In genomic region chr5:142362894-142363293, GRCm38 (mm10) we compare ENCODE assay signal across 8 mouse cellular contexts. TPM values are rescaled to one million over a fixed set of nuclear protein-coding genes. Genes with fewer than 3 reads are reported as not detected.
A peak's percentile ranks its signal among the peaks of the same experiment; 100 is the strongest.
DNase-seq lines count a peak whose midpoint lies in the region; ATAC-seq and TF ChIP-seq lines count a peak whose summit lies in the region.

No protein-coding gene starts in this region.

- H3K27me3 ChIP-seq in Patski = no peaks in the 10 kb centered on the region

- in situ Hi-C loops in Patski (cut with MboI; ENCODE audit: low pct_unique_long_range_greater_than_20kb) = no loop called here

- CTCF ChIA-PET in Patski (lab: Charles Lee) = interaction anchor here (1.2 kb wide), 1 partner anchor 37 kb away, joined by 3 read pairs; no protein-coding TSS in a partner anchor

- peak; percentile 29 to 39 for DNase-seq in heart, postnatal 14 days
- DNase-seq in heart, adult 8-10 months (ENCODE audit: low spot score) = no peak
- DNase-seq in 3134 (ENCODE audit: extremely low read depth, insufficient read length, low spot score) (peak; percentile 47), Patski (ENCODE audit: low read depth, low spot score) (peak; percentile 60)
- DNase-seq in kidney, adult 9 months = peak; percentile 42
- no peak for DNase-seq in T-cell, adult 2 months (ENCODE audit: low spot score)
- no peak for DNase-seq in right cerebral cortex, postnatal 25 days
- DNase-seq in gastrocnemius, postnatal 14 days = no peak

- no peak for TF ChIP-seq CTCF in Patski (IDR thresholded peaks at IDR 0.05)

- ATAC-seq in Patski = peak; percentile 20

- POLR2A ChIA-PET in Patski (lab: Charles Lee) = no interaction called here

- intact Hi-C loops in heart, postnatal 14 days (cut with DNase I) = no loop called here
- intact Hi-C loops in gastrocnemius, postnatal 14 days (cut with DNase I; ENCODE audit: low total_unique reads) = no loop called here

RNA-seq across cellular contexts. Expression of gene Foxk1, which starts 38.4 kb away (rescaled TPM):
- total RNA-seq in heart, postnatal 14 days (2021) = 10 to 100 TPM; 16.7 to 17.5 TPM
- 10 to 100 TPM; 11.8 to 16.0 (median 14.2) TPM for total RNA-seq in heart, adult 8-10 months (2022)
- polyA plus RNA-seq in Patski (2021) = 29.3 TPM
- total RNA-seq in gastrocnemius, postnatal 14 days (2021) = 10 to 100 TPM; 12.2 to 14.7 TPM

Comparison
In these comparisons a context has a peak if more than half of its experiments do, and no peak if none do; other contexts are left out.
1. DNase-seq: peak in heart, postnatal 14 days (2 of 2), 3134 (single experiment), Patski (single experiment) and kidney, adult 9 months (single experiment); none in heart, adult 8-10 months (single experiment), T-cell, adult 2 months (single experiment), right cerebral cortex, postnatal 25 days (single experiment) and gastrocnemius, postnatal 14 days (single experiment).